Mouse (Mus musculus) forebrain, embryonic 10.5 days (tissue): Measurements from ENCODE around the gene Tmc3. TPM values are rescaled to one million over a fixed set of nuclear protein-coding genes. Genes with fewer than 3 reads are reported as not detected.

ENCODE experiments used
- DNase-seq: peaks from one replicate; pipeline ENCODE4 v3.0.0-alpha.2; 2017; ENCODE audit warnings: low spot score; ENCODE audit errors: extremely low spot score
- H3K27ac ChIP-seq: fragments of 300-500 bp; sonication (generic); 2 replicates; pipeline ENCODE4 v1.5.1; 2016; ENCODE audit warnings: mild to moderate bottlenecking
- H3K27me3 ChIP-seq: fragments of 300-500 bp; sonication (generic); 2 replicates; pipeline ENCODE4 v1.6.1; 2016; ENCODE audit warnings: mild to moderate bottlenecking; ENCODE audit not compliant: poor library complexity, severe bottlenecking
- H3K36me3 ChIP-seq: fragments of 300-500 bp; sonication (generic); replicated peaks from 2 replicates; pipeline ENCODE4 v1.6.1; 2016; ENCODE audit warnings: mild to moderate bottlenecking, moderate library complexity
- H3K4me1 ChIP-seq: fragments of 300-500 bp; sonication (generic); 2 replicates; pipeline ENCODE4 v1.6.1; 2016
- H3K4me3 ChIP-seq: fragments of 300-500 bp; sonication (generic); 2 replicates; pipeline ENCODE4 v1.5.1; 2016; ENCODE audit warnings: mild to moderate bottlenecking, moderate library complexity
- H3K9me3 ChIP-seq: fragments of 300-500 bp; sonication (generic); 2 replicates; pipeline ENCODE4 v1.6.1; 2016; ENCODE audit warnings: mild to moderate bottlenecking, moderate library complexity
- WGBS: fragments of 180-500 bp; shearing (Covaris S2); methylation state at CpG from one replicate; pipeline ENCODE4 v1.1.7; 2016; 5-methylcytosine and 5-hydroxymethylcytosine counted together
- polyA plus RNA-seq: library from polyadenylated mRNA; unstranded; fragments of >200 nt; fragmentation: Nextera tagmentation; extraction: Ambion mirVana; gene quantifications from 2 replicates; pipeline ENCODE4 v1.2.1, GENCODE M21; 2016

Tmc3 gene
- polyA plus RNA-seq, 1 experiment from 2014 or later = 0.14 TPM

DNA sequence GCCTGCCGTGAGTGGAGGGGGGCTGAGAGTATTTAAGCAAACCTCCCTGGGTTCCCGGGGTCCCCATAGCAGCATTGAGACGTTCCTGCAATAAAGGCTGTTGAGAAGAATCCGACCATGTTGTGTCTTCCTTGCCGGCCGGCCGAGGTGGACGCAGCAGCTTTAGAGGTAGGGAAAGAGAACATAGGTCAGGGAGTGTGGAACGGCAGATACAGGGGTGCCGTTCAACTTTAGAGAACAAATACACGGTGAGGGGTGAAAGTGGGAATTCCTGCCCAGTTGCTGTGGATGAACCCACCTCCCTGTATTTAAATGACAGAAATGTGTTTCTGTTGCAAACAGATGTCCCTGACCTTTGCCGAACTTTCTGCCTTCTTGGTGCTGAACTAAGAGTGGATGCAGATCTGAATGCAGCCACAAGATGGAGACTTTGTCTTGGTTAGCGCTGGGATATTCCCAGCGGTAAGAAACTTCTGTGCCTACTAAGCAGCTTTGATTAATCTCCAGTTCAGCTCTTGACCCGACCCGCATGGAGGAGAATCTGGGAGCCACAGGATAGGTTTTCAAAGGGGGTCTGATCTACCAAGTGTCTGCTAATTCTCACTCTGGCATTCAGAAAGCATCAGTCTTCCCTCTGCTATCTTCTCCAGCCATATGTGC, 16.8 kb upstream of the Tmc3 start:
- Histone ChIP-seq H3K27me3 (no peaks in the 10 kb centered on the region), H3K27ac (no peak overlapping the region), H3K4me3 (no peak overlapping the region), H3K9me3 (no peaks in the 10 kb centered on the region), H3K36me3 (no peaks in the 10 kb centered on the region), H3K4me1 (peaks cover 9% of the 10 kb centered on the region)
- DNase-seq = peak; percentile 23
- 54% methylated on average over 16 of the region's 16 CpGs for WGBS

DNA sequence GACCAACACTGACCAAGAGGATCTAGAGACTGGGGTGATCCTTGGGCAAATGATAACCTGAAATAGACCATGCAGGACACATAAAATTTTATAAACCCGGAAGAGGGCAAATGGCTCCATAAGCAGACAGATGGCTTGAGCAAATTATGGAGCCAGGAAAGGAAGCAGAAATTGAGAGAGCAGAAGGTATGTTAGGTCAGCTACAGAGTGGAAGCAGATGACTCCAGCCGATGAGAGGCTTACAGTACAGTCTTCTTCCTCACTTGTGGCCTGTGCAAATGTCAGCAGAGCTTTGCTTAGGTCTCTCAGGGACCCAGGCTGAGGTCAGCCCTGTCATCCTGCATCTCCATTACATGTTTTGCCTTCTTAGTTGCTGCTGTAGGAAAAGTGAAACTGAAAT, 15.9 kb upstream of the Tmc3 start:
- Histone ChIP-seq H3K27ac (no peak overlapping the region), H3K4me3 (no peak overlapping the region), H3K27me3 (no peaks in the 10 kb centered on the region), H3K9me3 (no peaks in the 10 kb centered on the region), H3K36me3 (no peaks in the 10 kb centered on the region), H3K4me1 (peaks cover 9% of the 10 kb centered on the region)
- DNase-seq = no peak
- 85% methylated on average over 2 of the region's 2 CpGs for WGBS

DNA sequence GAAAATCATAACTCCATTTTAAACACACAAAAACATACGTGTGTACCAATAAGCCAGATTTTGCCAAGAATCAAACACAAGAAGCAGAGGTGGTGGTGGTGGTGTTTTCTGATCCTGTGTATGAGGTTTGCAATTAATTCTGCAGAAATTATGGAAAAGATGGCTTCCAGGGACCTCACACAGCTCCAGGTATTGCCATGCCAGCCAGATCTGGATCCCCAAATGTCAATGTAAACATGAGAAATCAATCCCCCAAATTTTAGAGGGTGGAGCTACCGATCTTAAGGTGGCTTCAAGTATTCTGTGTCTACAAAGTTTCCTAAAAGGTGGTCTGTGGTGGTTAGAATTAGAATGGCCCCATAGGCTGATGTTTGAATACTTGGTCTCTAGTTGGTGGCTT, 15.3 kb upstream of the Tmc3 start:
- H3K36me3 ChIP-seq = no peaks in the 10 kb centered on the region
- no peak overlapping the region for H3K27ac ChIP-seq
- H3K4me3 ChIP-seq = no peak overlapping the region
- H3K27me3 ChIP-seq = no peaks in the 10 kb centered on the region
- peaks cover 9% of the 10 kb centered on the region for H3K4me1 ChIP-seq
- no peak for DNase-seq
- 88% methylated on average over 2 of the region's 2 CpGs for WGBS
- H3K9me3 ChIP-seq = no peaks in the 10 kb centered on the region

DNA sequence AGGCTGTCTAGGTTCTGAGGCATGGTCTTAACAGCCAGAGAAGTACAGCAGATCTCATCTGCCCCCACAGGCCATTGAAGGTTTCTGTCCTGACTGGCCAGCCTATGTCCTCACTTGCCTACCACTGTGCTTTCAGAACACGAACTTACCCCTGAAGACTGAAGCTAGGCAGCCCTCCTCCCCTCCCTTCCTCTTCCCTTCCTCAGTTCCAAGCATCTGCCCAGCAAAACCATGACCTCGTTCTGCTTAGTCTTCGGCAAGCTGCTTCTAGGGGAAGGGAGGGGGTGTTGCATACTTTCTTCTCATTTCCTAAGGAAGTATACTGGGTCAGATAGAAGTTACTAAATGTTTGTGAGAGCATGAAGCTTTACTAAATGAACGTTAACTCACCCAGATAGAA, 13.7 kb upstream of the Tmc3 start:
- H3K4me3 ChIP-seq = no peak overlapping the region
- no peaks in the 10 kb centered on the region for H3K27me3 ChIP-seq
- H3K9me3 ChIP-seq = no peaks in the 10 kb centered on the region
- no peak overlapping the region for H3K27ac ChIP-seq
- H3K4me1 ChIP-seq = peaks cover 5% of the 10 kb centered on the region
- no peaks in the 10 kb centered on the region for H3K36me3 ChIP-seq
- WGBS = 77% methylated on average over 4 of the region's 4 CpGs
- DNase-seq = no peak

DNA sequence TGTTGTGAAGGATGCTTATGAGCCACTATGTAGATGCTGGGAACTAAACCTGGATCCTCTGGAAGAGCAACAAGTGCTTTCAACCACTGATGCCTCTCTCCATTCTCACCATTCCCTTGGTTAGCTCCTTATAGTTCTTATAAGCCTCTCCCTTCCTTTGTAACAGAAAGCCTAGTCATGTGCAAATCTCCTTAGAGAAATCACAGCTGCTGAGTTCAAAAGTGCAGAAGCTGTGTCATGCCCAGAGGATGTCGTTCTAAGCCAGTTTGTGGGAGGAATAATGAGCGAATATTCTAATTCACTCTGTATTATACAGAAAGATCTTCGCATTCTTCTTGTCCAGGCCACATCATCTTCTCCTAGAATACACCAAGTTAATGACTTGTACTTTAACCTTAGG, 12.8 kb upstream of the Tmc3 start:
- H3K4me1 ChIP-seq = peaks cover 3% of the 10 kb centered on the region; the same call in 1 of the 2 replicates
- H3K36me3 ChIP-seq = no peaks in the 10 kb centered on the region
- H3K27me3 ChIP-seq = no peaks in the 10 kb centered on the region
- H3K27ac ChIP-seq = no peak overlapping the region
- WGBS = 72% methylated on average over 3 of the region's 3 CpGs
- DNase-seq = no peak
- H3K4me3 ChIP-seq = no peak overlapping the region
- no peaks in the 10 kb centered on the region for H3K9me3 ChIP-seq

DNA sequence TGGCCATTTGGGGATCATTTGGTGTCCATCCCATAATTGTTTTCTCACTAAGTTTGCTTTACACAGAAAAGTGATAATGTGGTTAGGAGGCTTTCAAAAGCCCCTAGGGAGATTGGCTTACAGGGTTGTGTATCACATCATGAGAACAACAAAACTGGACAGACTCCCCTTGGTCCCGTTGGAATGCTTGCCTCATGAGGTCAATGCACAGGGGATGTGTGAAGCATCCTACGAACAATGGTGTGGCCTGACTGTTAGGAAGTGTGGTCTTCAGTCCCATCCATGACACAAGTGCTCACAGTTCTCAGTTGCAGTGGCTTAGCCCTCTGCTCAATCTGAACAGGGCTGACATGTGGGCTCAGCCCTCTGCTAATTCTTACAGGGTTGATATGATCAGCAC, 12.3 kb upstream of the Tmc3 start:
- no peak overlapping the region for H3K27ac ChIP-seq
- no peaks in the 10 kb centered on the region for H3K27me3 ChIP-seq
- no peaks in the 10 kb centered on the region for H3K36me3 ChIP-seq
- WGBS = 77% methylated on average over 2 of the region's 2 CpGs
- H3K4me1 ChIP-seq = peaks cover 3% of the 10 kb centered on the region; the same call in 1 of the 2 replicates
- H3K9me3 ChIP-seq = no peaks in the 10 kb centered on the region
- H3K4me3 ChIP-seq = no peak overlapping the region
- DNase-seq = no peak

DNA sequence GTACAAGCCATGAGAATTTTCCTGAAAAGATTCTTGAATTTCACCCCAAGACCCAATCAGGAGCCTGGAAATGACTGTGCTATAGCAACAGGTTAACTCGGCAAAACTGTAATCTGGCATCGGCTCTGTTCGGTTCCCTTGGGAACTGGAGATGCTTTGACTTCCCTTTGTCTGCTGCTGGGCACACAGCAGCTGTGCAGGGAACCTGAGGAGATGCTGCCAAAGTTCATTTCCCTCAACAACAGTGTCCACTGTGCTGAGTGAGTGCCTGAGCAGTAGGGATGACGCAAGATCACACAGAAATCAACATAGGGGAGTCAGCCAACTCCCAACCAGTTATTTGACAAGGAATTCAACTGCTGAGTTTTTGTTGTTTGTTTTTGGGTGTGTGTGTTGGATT, 3.8 kb upstream of the Tmc3 start:
- no peak for DNase-seq
- WGBS = 70% methylated on average over 4 of the region's 4 CpGs

DNA sequence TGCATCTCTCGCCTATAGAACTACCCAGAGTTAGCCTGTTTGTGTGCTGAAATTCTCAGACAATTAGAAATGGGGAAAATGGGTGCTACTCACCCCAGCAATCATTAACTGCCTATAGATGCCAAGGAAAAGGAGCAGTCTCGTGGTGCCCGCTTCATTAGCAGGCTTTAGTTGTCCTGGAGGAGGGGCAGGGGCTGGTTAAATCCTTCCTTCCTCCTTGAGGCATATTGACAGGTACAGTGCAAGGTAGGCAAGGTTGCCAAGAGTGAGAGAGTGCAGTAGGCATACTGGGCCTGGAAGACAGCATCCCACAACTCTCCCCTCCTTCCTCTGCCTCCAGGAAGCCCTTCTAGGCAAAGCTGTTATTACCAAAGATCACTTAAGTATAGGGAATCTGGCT, 9.3 kb downstream of the Tmc3 start:
- DNase-seq = no peak
- Histone ChIP-seq H3K27me3 (no peaks in the 10 kb centered on the region), H3K27ac (no peak overlapping the region)

More for the DNA sequence above, 3.8 kb upstream of the Tmc3 start:
- Histone ChIP-seq H3K27ac (no peak overlapping the region), H3K4me3 (no peak overlapping the region), H3K27me3 (no peaks in the 10 kb centered on the region), H3K36me3 (no peaks in the 10 kb centered on the region), H3K9me3 (no peaks in the 10 kb centered on the region), H3K4me1 (peaks cover 7% of the 10 kb centered on the region)

DNA sequence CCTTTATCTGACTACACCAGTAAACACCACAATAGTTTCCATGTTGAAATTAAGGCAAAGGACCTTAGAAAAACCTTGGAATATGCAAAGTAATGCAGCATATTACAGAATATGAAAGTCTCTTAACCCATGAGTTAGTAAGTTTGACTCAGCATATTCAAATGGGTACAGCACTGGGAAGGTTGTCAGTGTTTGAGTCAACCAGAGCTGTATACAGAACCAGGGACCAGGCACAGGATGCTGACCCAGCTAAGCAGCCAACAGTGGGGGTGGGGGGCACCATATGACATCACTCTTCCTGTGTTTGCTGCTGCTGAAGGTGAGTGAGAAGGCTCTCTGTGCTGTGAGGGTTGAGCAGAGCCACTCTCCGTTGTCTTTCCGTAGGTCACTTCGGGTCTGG, 12.3 kb downstream of the Tmc3 start:
- Histone ChIP-seq H3K4me3 (no peak overlapping the region), H3K9me3 (no peaks in the 10 kb centered on the region), H3K36me3 (no peaks in the 10 kb centered on the region), H3K27ac (no peak overlapping the region), H3K27me3 (no peaks in the 10 kb centered on the region), H3K4me1 (no peaks in the 10 kb centered on the region)
- 89% methylated on average over 3 of the region's 3 CpGs for WGBS
- DNase-seq = no peak

More for the DNA sequence above, 9.3 kb downstream of the Tmc3 start:
- H3K36me3 ChIP-seq = no peaks in the 10 kb centered on the region
- WGBS = 84% methylated on average over 3 of the region's 3 CpGs
- H3K9me3 ChIP-seq = no peaks in the 10 kb centered on the region
- no peak overlapping the region for H3K4me3 ChIP-seq
- H3K4me1 ChIP-seq = no peaks in the 10 kb centered on the region

DNA sequence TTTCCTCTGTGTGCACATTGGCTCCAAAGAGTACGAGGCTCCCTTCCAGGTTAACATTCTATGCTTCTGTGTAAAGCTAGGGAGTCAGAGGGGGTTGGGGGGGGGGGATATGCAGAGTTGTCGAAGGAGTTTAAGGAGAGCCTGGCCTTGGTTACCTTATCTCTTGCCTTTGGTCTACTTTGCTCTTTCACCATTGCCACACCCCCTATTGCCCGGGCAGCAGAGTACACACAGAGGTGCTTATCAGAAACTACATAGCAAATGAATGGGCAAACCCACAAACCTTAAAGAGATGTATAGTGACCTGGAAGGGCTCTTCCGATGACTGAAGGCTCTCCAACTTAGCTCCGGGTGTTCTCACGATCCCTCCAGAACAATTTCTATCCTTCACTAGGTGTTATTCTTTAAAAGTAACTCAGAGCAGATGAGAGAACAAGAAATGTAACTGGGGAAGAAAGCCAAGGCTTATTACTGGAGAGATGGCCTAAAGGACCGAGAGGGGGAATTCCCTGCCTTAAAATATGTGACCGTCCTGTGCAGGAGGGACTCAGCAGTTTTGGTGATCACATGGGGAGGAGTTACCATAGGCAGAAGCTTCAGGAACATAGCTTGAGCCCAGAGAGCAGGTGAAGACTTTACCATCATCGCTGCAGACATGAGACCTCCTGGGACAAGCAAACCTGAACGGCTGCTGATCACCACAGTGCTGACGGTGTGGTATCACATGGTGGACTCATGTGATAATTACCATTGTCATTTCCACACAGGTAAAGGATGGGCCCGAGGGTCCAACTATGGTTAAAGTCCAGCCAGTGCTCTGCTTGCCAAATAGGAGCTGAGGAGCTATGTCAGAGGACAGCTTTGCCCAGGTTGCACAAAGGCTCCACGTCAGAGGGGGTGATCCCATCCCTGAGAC, 14.5 kb downstream of the Tmc3 start:
- H3K27ac ChIP-seq = no peak overlapping the region
- H3K4me3 ChIP-seq = no peak overlapping the region
- H3K9me3 ChIP-seq = no peaks in the 10 kb centered on the region
- H3K4me1 ChIP-seq = no peaks in the 10 kb centered on the region
- DNase-seq = no peak
- H3K27me3 ChIP-seq = no peaks in the 10 kb centered on the region
- H3K36me3 ChIP-seq = no peaks in the 10 kb centered on the region
- WGBS = 92% methylated on average over 13 of the region's 13 CpGs

DNA sequence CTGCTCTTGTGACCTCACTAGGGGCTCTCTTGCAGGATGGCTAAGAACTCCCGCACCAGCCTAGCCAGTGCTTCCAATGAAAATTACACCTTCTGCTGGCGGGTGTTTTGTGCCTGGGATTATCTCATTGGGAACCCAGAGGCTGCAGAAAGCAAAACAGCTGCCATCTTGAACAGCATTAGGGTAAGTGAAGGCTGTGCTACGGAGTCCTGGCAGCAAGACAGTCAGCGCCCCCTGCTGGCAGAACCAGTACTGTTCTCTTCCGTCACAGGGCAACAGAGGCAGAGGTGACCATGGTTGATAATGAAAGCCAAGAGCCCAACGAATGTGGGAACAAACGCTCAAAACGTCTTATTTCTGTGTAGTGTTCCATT, 15.2 kb downstream of the Tmc3 start:
- no peak overlapping the region for H3K4me3 ChIP-seq
- no peaks in the 10 kb centered on the region for H3K27me3 ChIP-seq
- 58% methylated on average over 8 of the region's 8 CpGs for WGBS
- H3K9me3 ChIP-seq = no peaks in the 10 kb centered on the region
- DNase-seq = peak; percentile 55
- no peaks in the 10 kb centered on the region for H3K4me1 ChIP-seq
- H3K27ac ChIP-seq = no peak overlapping the region
- no peaks in the 10 kb centered on the region for H3K36me3 ChIP-seq

DNA sequence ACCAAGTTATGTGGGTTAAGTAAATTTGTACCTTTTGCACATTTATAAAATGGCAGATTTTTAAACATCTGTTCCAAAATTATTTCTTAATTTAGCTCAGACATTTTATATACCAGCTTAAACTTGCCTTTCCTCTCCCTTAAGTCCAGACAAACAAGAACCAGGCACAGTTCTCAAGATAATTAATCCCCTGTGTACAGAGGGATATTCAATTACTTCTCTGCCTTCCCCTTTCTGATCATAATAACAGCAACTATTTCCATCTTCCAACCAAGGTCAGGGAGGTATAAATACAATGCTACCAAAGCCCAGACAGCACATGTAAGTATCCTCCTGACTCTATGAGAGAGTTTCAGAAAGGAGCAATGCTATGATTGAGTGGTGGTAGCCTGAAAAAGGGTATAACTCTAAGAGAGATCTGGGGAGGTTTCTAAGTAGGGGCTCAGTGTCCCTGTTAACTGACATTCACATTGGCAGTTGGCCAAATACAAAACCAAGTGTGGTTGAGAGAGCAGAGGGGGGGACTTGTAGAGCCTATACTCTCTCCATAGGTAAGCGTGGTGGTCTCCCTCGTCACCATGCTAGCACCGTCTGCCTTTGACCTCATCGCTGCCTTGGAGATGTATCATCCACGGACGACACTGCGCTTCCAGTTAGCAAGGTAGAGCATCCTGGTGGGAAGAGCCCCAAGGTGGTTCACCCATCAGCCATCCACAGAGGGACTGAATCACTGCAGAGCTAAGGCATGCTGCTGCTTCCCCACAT, 19.6 kb downstream of the Tmc3 start:
- Histone ChIP-seq H3K36me3 (no peaks in the 10 kb centered on the region), H3K4me1 (no peaks in the 10 kb centered on the region), H3K27ac (no peak overlapping the region), H3K4me3 (no peak overlapping the region), H3K9me3 (no peaks in the 10 kb centered on the region), H3K27me3 (no peaks in the 10 kb centered on the region)
- no peak for DNase-seq
- 94% methylated on average over 7 of the region's 7 CpGs for WGBS

DNA sequence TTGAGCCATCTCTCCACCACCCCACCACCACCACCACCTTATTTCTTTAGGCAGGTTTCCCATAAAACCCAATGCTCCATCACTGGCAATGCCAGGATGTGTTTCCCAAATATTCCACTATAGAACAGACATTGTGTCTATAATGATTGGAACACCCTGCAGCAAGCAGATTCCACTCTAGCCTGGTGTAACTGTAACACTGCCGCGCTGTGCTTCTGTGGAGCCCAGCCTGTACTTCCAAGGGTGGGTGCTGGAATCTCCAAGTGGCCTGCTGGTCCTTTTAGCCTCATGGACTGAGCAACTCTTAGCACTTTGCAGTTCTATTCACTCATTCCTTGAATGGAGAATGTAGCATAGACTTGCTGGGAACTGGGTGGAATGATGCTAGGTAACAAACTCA, 22.1 kb downstream of the Tmc3 start:
- Histone ChIP-seq H3K9me3 (no peaks in the 10 kb centered on the region), H3K4me1 (no peaks in the 10 kb centered on the region), H3K27me3 (no peaks in the 10 kb centered on the region), H3K4me3 (no peak overlapping the region), H3K36me3 (no peaks in the 10 kb centered on the region), H3K27ac (no peak overlapping the region)
- no peak for DNase-seq
- WGBS = 98% methylated on average over 2 of the region's 2 CpGs
